Mouse (Mus musculus) intestine, postnatal 0 days (tissue): ENCODE measurements at regions not wholly inside any gene's neighbourhood (a gene's known extent, or its start where the extent isn't known, plus 50 kb on each side); places are given as distances from the start of the nearest gene placed in this dataset.

Source experiments
- ATAC-seq: fragments of 200-750 bp; cut with Nextera tagmentation; 2 replicates; pipeline ENCODE4 v1.8.0; 2017; ENCODE audit warnings: mild to moderate bottlenecking, moderate TSS enrichment, moderate library complexity
- H3K27ac ChIP-seq: fragments of 300-500 bp; sonication (generic); 2 replicates; pipeline ENCODE4 v1.5.1; 2014; ENCODE audit warnings: mild to moderate bottlenecking, low read depth, low read length, moderate library complexity
- H3K27me3 ChIP-seq: fragments of 300-500 bp; sonication (generic); replicated peaks from 2 replicates; pipeline ENCODE4 v1.6.1; 2014; ENCODE audit warnings: low read length, mixed read lengths; ENCODE audit not compliant: control insufficient read depth, insufficient read depth
- H3K36me3 ChIP-seq: fragments of 300-500 bp; sonication (generic); 2 replicates; pipeline ENCODE4 v1.6.1; 2014; ENCODE audit warnings: mild to moderate bottlenecking, moderate library complexity; ENCODE audit not compliant: control insufficient read depth, insufficient read depth
- H3K4me1 ChIP-seq: fragments of 300-500 bp; sonication (generic); replicated peaks from 2 replicates; pipeline ENCODE4 v1.6.1; 2014; ENCODE audit warnings: antibody characterized with exemption, low read length, mixed read lengths; ENCODE audit not compliant: control insufficient read depth, insufficient read depth
- H3K4me2 ChIP-seq: fragments of 300-500 bp; sonication (generic); replicated peaks from 2 replicates; pipeline ENCODE4 v1.6.1; 2014; ENCODE audit warnings: low read depth, mild to moderate bottlenecking, moderate library complexity
- H3K4me3 ChIP-seq: fragments of 300-500 bp; sonication (generic); 2 replicates; pipeline ENCODE4 v1.5.1; 2014; ENCODE audit warnings: low read depth, low read length
- H3K9ac ChIP-seq: fragments of 300-500 bp; sonication (generic); 2 replicates; pipeline ENCODE4 v1.6.1; 2014; ENCODE audit warnings: mild to moderate bottlenecking, low read depth, low read length
- H3K9me3 ChIP-seq: fragments of 300-500 bp; sonication (generic); 2 replicates; pipeline ENCODE4 v1.6.1; 2016; ENCODE audit warnings: mixed run types; ENCODE audit not compliant: control insufficient read depth
- CTCF ChIP-seq: sonication (generic); IDR thresholded peaks from 2 replicates; pipeline ENCODE4 v1.5.1; 2016; ENCODE audit warnings: low read depth, mild to moderate bottlenecking, control low read depth, antibody characterized with exemption, moderate library complexity
- WGBS: fragments of 180-500 bp; shearing (Covaris S2); extraction: QIAGEN DNeasy Blood & Tissue Kit; methylation state at CpG from one replicate; pipeline ENCODE4 v1.1.7; 2014; 5-methylcytosine and 5-hydroxymethylcytosine counted together

DNA sequence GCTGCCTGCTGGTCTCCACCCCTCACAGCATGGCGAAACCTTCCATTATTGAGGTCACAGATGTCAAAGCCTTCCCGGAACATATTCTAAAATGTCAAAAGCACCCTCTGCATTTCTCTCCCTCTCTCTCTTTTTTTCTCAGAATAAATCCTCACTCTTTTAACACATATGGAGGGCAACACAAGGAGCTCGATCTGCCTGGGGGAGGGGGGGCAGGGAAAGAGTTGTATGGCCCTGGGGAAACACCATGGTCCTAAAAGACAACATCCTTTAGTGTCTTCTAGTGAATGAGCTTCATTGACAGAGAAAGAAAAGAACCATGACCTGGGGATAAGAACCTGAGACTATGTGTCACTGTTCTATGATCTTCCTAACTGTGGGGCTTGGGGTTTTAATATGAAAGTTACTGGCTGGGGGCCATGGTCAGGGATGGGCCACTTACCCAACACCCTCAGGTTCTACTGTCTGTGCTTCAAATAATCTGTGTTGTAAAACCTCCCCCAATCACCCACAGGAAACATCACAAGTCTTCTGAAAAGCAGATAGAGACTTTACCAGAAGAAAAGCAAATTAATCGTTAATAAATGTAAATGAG, 223.0 kb downstream of the Rnf144a start:
- Histone ChIP-seq H3K9ac (no peak overlapping the region), H3K27me3 (no peaks in the 10 kb centered on the region), H3K9me3 (no peaks in the 10 kb centered on the region), H3K27ac (no peak overlapping the region), H3K4me2 (no peak overlapping the region), H3K36me3 (no peaks in the 10 kb centered on the region), H3K4me1 (no peaks in the 10 kb centered on the region), H3K4me3 (no peak overlapping the region)
- no peak for ATAC-seq
- no peak for TF ChIP-seq CTCF
- 68% methylated on average over 4 of the region's 4 CpGs for WGBS

DNA sequence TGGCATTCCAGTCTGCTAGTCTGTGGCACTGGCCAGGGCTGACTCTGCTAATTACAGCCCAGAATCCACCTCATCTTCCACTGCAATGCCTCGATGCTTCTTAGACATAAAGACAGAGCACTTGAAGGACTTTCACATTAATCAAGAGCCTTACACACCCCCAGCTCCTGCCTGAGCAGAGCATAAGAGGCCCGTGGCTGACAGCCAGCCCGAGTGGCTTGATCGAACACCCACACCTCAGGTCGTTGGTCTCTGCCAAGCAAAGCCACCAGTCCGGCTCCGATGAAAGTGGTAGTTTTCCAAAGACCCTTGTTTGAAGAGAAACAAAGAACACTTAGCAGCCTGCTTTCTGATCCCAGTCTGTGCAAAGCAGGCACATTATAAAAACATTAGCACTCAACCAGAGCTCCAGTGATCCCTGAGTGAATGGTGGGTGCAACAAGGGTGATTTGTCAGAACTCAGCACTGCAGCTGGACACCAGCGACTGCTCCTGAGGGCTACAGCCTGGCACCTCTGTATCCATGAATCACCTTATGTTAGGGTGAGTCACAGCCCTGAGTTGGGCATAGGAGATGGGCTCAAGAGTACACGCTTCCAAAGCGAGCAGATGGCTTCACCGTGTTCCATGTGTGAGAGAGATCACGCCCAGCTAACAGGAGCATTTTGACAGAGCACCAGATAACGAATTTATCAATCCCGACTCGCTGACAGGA, 223.6 kb downstream of the Rnf144a start:
- WGBS, result 56% methylated on average over 15 of the region's 15 CpGs
- no peak for TF ChIP-seq CTCF
- no peak overlapping the region for H3K4me3 ChIP-seq
- ATAC-seq, result no peak
- H3K27ac ChIP-seq, result no peak overlapping the region
- no peaks in the 10 kb centered on the region for H3K9me3 ChIP-seq
- H3K4me2 ChIP-seq, result no peak overlapping the region
- H3K27me3 ChIP-seq, result no peaks in the 10 kb centered on the region
- H3K36me3 ChIP-seq, result no peaks in the 10 kb centered on the region
- H3K4me1 ChIP-seq, result no peaks in the 10 kb centered on the region
- H3K9ac ChIP-seq, result no peak overlapping the region

DNA sequence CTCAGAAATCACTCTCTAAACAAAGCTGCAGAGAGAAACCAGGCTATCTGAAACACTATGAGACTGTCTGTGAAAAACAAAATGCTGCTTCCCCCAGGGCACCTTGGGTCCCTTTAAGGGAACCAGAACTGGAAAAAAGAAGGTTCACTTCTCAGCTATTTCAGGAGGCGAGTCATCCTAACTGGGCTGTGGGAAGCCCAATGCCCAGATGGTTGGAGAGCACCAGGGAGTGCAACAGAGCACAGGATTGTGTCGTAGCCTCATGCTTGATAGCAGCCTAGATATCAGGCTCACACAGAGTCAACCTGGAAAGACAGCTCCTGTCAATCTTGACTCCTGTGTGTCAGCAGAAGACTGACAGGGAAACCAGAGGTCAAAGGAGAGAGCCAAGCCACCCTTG, 226.1 kb downstream of the Rnf144a start:
- Histone ChIP-seq H3K9me3 (no peaks in the 10 kb centered on the region), H3K4me3 (no peak overlapping the region), H3K27ac (no peak overlapping the region), H3K9ac (no peak overlapping the region), H3K4me1 (no peaks in the 10 kb centered on the region), H3K4me2 (no peak overlapping the region), H3K36me3 (no peaks in the 10 kb centered on the region), H3K27me3 (no peaks in the 10 kb centered on the region)
- ATAC-seq, result no peak
- no peak for TF ChIP-seq CTCF
- 67% methylated on average over 2 of the region's 2 CpGs for WGBS

DNA sequence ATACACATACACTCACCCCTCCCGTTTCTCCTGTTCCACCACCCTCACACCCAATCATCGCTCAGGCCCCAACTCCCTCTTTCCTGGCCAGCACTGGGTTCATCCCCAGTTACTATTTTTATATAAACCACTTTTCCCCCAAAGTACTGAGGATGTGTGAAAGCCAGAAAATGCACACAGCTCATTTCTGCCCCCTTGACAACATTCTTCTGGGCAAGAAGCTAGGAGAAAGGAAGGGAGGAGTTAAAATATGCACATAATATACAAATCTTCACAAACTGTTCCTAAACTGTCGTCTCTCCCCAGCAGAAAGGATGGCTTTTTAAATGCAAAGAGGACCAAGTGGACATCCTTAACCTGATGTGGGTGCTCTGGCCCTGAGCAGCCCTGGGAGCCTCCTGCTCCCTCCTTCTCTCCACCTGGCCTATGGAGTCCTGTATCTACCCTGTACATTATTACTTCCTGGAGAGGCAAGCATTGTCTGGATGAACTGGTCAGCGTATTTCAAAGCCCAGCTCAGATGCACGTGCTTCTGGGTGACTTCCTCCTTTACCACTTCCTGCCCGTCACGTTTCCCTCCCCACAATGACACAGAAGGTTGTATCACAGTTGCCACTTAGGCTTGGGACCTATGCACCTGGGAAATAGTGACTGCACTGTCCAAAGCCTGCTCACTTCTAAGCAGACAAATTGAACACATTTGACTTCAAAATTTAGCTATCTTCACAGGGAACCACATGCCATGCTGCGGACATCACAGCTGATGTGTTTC, 227.8 kb downstream of the Rnf144a start:
- no peak overlapping the region for H3K27ac ChIP-seq
- WGBS, result 70% methylated on average over 8 of the region's 8 CpGs
- no peaks in the 10 kb centered on the region for H3K36me3 ChIP-seq
- no peak overlapping the region for H3K4me3 ChIP-seq
- H3K9me3 ChIP-seq, result no peaks in the 10 kb centered on the region
- ATAC-seq, result no peak
- H3K27me3 ChIP-seq, result no peaks in the 10 kb centered on the region
- no peak for TF ChIP-seq CTCF
- H3K4me2 ChIP-seq, result no peak overlapping the region
- H3K4me1 ChIP-seq, result no peaks in the 10 kb centered on the region
- no peak overlapping the region for H3K9ac ChIP-seq

DNA sequence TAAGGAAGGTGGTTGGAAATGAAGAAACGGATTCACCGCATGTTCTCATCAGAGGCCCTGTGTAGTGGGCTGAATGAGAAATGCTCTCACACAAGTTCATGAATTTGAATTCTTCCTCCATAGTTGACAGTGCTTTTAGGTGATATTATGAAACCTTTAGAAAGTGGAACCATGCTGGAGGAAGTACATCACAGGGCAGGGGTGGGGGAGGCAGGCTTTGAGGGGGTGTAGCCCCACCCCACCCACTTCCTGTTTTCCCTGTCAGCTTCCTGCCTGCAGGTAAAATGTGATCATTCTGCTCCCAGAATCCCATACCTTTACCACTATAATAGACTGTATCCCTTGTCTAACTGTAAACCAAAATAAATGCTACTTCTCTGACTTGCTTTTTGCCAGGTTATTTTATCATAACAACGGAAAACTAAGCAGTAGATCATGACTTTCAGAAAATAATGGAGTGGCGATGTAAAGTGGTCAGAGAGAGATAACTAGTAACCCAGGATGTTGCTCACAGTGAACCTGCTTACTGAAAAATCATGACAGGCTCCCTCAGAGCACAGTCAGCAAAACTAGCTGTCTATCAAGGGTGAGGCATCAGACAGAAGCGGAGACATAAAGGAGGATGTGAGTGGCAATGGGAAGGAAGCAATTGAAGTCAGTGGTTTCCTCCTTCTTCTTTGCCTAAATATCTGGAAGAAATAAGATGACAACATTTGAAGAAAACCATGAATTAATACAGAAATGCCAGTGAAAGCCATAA, 230.2 kb downstream of the Rnf144a start:
- 88% methylated on average over 5 of the region's 5 CpGs for WGBS

GRCm38 (mm10) chr12:26183021-26183420, 232.0 kb downstream of the Rnf144a start:
- H3K9me3 ChIP-seq, result no peaks in the 10 kb centered on the region
- no peak overlapping the region for H3K4me3 ChIP-seq
- no peak overlapping the region for H3K27ac ChIP-seq
- no peak for ATAC-seq
- WGBS, result 92% methylated on average over 2 of the region's 2 CpGs
- no peaks in the 10 kb centered on the region for H3K27me3 ChIP-seq
- H3K4me2 ChIP-seq, result no peak overlapping the region
- H3K9ac ChIP-seq, result no peak overlapping the region
- no peaks in the 10 kb centered on the region for H3K36me3 ChIP-seq
- no peaks in the 10 kb centered on the region for H3K4me1 ChIP-seq
- TF ChIP-seq CTCF, result no peak

More for the DNA sequence above, 230.2 kb downstream of the Rnf144a start:
- no peaks in the 10 kb centered on the region for H3K27me3 ChIP-seq
- H3K4me3 ChIP-seq, result no peak overlapping the region
- no peak for ATAC-seq
- no peak overlapping the region for H3K4me2 ChIP-seq
- H3K9me3 ChIP-seq, result no peaks in the 10 kb centered on the region
- no peak overlapping the region for H3K27ac ChIP-seq
- no peaks in the 10 kb centered on the region for H3K36me3 ChIP-seq
- TF ChIP-seq CTCF, result no peak
- no peaks in the 10 kb centered on the region for H3K4me1 ChIP-seq
- H3K9ac ChIP-seq, result no peak overlapping the region
